Mouse (Mus musculus) forebrain, embryonic 15.5 days (tissue): ENCODE results near the gene Tmc2. TPM values are rescaled to one million over a fixed set of nuclear protein-coding genes. Genes with fewer than 3 reads are reported as not detected.

Source experiments
- ATAC-seq: fragments of 200-750 bp; cut with Nextera tagmentation; replicated peaks from 2 replicates; pipeline ENCODE4 v1.8.0; 2017; ENCODE audit warnings: mild to moderate bottlenecking, moderate TSS enrichment, moderate library complexity
- H3K27ac ChIP-seq: fragments of 300-500 bp; sonication (generic); replicated peaks from 2 replicates; pipeline ENCODE4 v1.5.1; 2015; ENCODE audit warnings: mild to moderate bottlenecking, inconsistent platforms
- H3K27me3 ChIP-seq: fragments of 300-500 bp; sonication (generic); 2 replicates; pipeline ENCODE4 v1.6.1; 2015; ENCODE audit warnings: inconsistent platforms
- H3K36me3 ChIP-seq: fragments of 300-500 bp; sonication (generic); 2 replicates; pipeline ENCODE4 v1.6.1; 2015; ENCODE audit warnings: mild to moderate bottlenecking, inconsistent platforms
- H3K4me1 ChIP-seq: fragments of 300-500 bp; sonication (generic); 2 replicates; pipeline ENCODE4 v1.6.1; 2015; ENCODE audit warnings: inconsistent platforms
- H3K4me2 ChIP-seq: fragments of 300-500 bp; sonication (generic); replicated peaks from 2 replicates; pipeline ENCODE4 v1.6.1; 2015; ENCODE audit warnings: mild to moderate bottlenecking, inconsistent platforms
- H3K4me3 ChIP-seq: fragments of 300-500 bp; sonication (generic); 2 replicates; pipeline ENCODE4 v1.5.1; 2015; ENCODE audit warnings: mild to moderate bottlenecking, inconsistent platforms
- H3K9ac ChIP-seq: fragments of 300-500 bp; sonication (generic); replicated peaks from 2 replicates; pipeline ENCODE4 v1.6.1; 2015; ENCODE audit warnings: mild to moderate bottlenecking, inconsistent platforms
- H3K9me3 ChIP-seq: fragments of 300-500 bp; sonication (generic); 2 replicates; pipeline ENCODE4 v1.6.1; 2016; ENCODE audit warnings: inconsistent platforms
- whole genome bisulfite sequencing: fragments of 180-500 bp; shearing (Covaris S2); methylation state at CpG from one replicate; pipeline ENCODE4 v1.1.7; 2015; ENCODE audit warnings: mixed read lengths; 5-methylcytosine and 5-hydroxymethylcytosine counted together
- polyA plus RNA-seq: library from polyadenylated mRNA; unstranded; fragments of >200 nt; fragmentation: Nextera tagmentation; extraction: Ambion mirVana; gene quantifications from 2 replicates; pipeline ENCODE4 v1.2.1, GENCODE M21; 2015

Tmc2 gene
- polyA plus RNA-seq, 1 experiment from 2014 or later: not detected

- H3K4me1 ChIP-seq: no peaks in the 10 kb centered on the region
- H3K36me3 ChIP-seq: no peaks in the 10 kb centered on the region
- no peak overlapping the region for H3K9ac ChIP-seq
- no peaks in the 10 kb centered on the region for H3K27me3 ChIP-seq
- no peak overlapping the region for H3K4me3 ChIP-seq
- 83% methylated on average over 2 of the region's 2 CpGs for WGBS
- H3K27ac ChIP-seq: no peak overlapping the region
- no peak overlapping the region for H3K4me2 ChIP-seq
- no peak for ATAC-seq
- no peaks in the 10 kb centered on the region for H3K9me3 ChIP-seq
These were observed 67.4 kb downstream of the Tmc2 start for GRCm38 (mm10) chr2:130262398-130262797.

DNA sequence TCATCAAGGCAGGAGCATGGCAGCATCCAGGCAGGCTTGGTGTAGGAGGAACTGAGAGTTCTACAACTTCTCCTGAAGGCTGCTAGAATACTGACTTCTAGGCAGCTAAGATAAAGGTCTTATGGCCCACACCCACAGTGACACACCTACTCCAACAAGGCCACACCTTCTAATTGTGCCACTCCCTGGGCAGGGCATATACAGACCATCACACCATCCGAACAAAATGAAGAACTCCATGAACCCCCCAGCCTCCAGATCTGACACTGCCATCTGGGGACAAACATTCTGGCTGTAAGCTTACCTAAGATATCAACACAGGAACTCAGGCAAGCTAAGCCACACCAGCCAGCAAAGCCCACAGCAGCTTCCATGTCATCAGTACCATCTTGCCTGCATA is 70.5 kb downstream of the Tmc2 start:
- Histone ChIP-seq H3K9me3 (no peaks in the 10 kb centered on the region), H3K4me1 (no peaks in the 10 kb centered on the region), H3K27ac (no peak overlapping the region), H3K9ac (no peak overlapping the region), H3K27me3 (no peaks in the 10 kb centered on the region), H3K36me3 (no peaks in the 10 kb centered on the region), H3K4me3 (no peak overlapping the region), H3K4me2 (no peak overlapping the region)
- ATAC-seq: no peak
- WGBS: 91% methylated on average over 1 of the region's 1 CpGs

DNA sequence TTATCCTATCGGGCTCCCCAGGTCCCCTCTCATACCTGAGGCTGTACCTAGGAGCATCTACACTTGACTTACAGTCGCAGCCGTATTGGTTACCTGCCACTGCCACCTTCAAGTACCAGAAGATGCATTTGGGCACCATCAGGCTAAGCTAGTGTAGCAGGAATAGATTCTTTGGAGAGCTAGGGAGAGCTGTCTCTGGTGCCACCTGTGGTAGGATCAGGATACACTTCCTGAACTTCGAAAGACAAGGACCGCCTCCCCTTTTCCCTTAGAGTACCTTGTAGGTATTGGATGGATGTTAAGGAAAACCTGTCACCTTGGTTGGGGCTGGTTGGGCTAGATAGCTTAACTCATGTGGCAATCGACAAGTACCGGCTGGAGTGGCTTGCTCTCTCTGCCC is 73.1 kb downstream of the Tmc2 start:
- no peaks in the 10 kb centered on the region for H3K36me3 ChIP-seq
- no peak for ATAC-seq
- no peak overlapping the region for H3K27ac ChIP-seq
- H3K9ac ChIP-seq: no peak overlapping the region
- H3K4me3 ChIP-seq: no peak overlapping the region
- H3K27me3 ChIP-seq: no peaks in the 10 kb centered on the region
- peaks cover under 1% of the 10 kb centered on the region; the same call in 1 of the 2 replicates for H3K4me1 ChIP-seq
- 73% methylated on average over 7 of the region's 7 CpGs for WGBS
- no peaks in the 10 kb centered on the region for H3K9me3 ChIP-seq
- H3K4me2 ChIP-seq: no peak overlapping the region

DNA sequence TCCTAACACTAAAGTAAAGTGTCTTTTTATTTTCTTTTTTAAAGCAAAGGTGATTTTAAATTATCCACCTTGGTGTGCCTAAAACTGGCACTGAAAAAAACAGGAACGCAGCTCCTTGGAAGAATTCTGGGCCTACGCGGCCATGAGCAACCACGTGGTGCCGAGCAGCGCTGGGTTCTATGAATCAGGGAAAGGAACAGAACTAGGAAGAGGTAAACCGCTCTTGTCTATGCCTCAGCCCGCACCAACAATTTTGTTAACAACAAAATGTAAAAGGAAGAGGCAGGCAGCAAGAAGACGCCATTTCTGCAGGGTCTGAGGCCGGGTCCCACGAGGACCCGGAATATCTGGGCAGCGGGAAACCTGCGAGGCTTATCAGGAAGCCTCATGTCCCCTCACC is 78.7 kb downstream of the Tmc2 start:
- WGBS: under 1% methylated on average over 14 of the region's 14 CpGs
- Histone ChIP-seq H3K27ac (peak overlapping the region; percentile 88), H3K4me1 (peaks cover 31% of the 10 kb centered on the region), H3K4me2 (peak overlapping the region; percentile 62), H3K9ac (peak overlapping the region; percentile 77), H3K36me3 (peaks cover 34% of the 10 kb centered on the region), H3K9me3 (no peaks in the 10 kb centered on the region), H3K4me3 (peak overlapping the region; percentile 94), H3K27me3 (no peaks in the 10 kb centered on the region)
- no peak for ATAC-seq

DNA sequence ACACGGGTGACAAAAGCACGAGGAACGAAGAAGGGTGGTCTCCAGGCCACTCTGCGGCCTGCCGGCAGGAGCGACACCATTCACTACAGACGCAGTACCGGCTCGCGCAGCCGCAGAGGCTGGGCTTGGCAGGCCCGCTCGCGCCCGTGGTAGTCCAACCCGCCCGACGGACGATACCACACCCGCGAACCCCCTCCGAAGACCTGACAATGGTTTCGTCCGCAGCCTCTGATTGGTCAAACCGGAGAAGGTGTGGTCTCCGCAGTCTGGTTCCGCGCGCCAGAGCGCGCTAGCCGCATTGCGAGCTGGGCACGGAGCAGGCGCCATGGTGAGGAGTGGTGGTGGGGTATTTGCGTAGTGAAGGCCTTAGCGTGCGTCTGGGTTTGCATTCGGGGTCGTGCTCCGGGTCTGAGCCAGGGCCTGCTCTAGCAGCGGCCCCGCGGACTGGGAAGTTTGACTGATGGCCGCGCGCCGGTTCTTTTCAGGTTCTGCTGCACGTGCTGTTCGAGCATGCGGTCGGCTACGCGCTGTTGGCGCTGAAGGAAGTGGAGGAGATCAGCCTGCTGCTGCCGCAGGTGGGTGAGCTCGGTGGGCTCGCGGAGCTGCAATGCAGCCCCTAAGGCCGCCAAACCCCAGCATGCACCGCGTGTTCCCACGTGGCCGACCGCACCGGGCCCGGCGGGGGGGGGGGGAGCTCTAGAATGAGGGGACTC is 79.3 kb downstream of the Tmc2 start, which contains the start of gene Nop56:
TSS of gene Nop56 (plus strand) at position 282 of the 713 bp plus-strand sequence.
- under 1% methylated on average over 68 of the region's 68 CpGs for WGBS
- Histone ChIP-seq H3K4me1 (peaks cover 31% of the 10 kb centered on the region), H3K4me3 (peak within 1 kb of the TSS; percentile 94), H3K27me3 (no peaks in the 10 kb centered on the region), H3K9me3 (no peaks in the 10 kb centered on the region), H3K9ac (peak within 1 kb of the TSS; percentile 94), H3K36me3 (peaks cover 36% of the 10 kb centered on the region), H3K4me2 (peak within 1 kb of the TSS; percentile 62), H3K27ac (peak within 1 kb of the TSS; percentile 96)
- peak; percentile 98 for ATAC-seq

GRCm38 (mm10) chr2:130274862-130275261 is 79.9 kb downstream of the Tmc2 start:
- under 1% methylated on average over 10 of the region's 10 CpGs for WGBS
- Histone ChIP-seq H3K27me3 (no peaks in the 10 kb centered on the region), H3K4me1 (peaks cover 31% of the 10 kb centered on the region), H3K36me3 (peaks cover 42% of the 10 kb centered on the region), H3K4me2 (peak overlapping the region; percentile 62), H3K27ac (peak overlapping the region; percentile 96), H3K9ac (peak overlapping the region; percentile 94), H3K9me3 (no peaks in the 10 kb centered on the region), H3K4me3 (peak overlapping the region; percentile 94)
- no peak for ATAC-seq

DNA sequence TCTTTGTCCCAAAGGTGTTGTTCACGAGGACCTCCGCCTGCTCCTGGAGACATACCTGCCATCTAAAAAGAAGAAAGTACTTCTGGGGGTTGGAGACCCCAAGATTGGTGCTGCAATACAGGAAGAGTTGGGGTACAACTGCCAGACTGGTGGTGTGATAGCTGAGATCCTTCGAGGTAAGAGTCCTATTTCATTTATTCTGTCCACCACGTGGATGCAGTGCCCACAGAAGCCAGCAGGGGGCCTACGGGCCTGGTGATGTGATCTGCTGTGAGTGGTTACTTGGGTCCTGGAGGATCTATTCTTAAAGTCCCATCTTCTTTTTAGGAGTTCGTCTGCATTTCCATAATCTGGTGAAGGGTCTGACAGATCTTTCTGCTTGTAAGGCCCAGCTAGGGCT is 80.7 kb downstream of the Tmc2 start:
- H3K27ac ChIP-seq: no peak overlapping the region
- WGBS: 41% methylated on average over 6 of the region's 6 CpGs
- peaks cover 50% of the 10 kb centered on the region for H3K36me3 ChIP-seq
- no peaks in the 10 kb centered on the region for H3K9me3 ChIP-seq
- no peak for ATAC-seq
- H3K4me2 ChIP-seq: peak overlapping the region; percentile 62
- H3K9ac ChIP-seq: no peak overlapping the region
- peak overlapping the region; percentile 94 for H3K4me3 ChIP-seq
- H3K4me1 ChIP-seq: peaks cover 31% of the 10 kb centered on the region
- no peaks in the 10 kb centered on the region for H3K27me3 ChIP-seq

- H3K9ac ChIP-seq: no peak overlapping the region
- H3K9me3 ChIP-seq: no peaks in the 10 kb centered on the region
- no peak overlapping the region for H3K4me2 ChIP-seq
- peaks cover 35% of the 10 kb centered on the region for H3K4me1 ChIP-seq
- H3K36me3 ChIP-seq: peaks cover 61% of the 10 kb centered on the region
- 39% methylated on average over 8 of the region's 8 CpGs for WGBS
- no peak for ATAC-seq
- no peak overlapping the region for H3K4me3 ChIP-seq
- H3K27ac ChIP-seq: no peak overlapping the region
- no peaks in the 10 kb centered on the region for H3K27me3 ChIP-seq
These were observed 84.7 kb downstream of the Tmc2 start for GRCm38 (mm10) chr2:130279600-130280091.

GRCm38 (mm10) chr2:130280224-130280623 is 85.2 kb downstream of the Tmc2 start:
- Histone ChIP-seq H3K27ac (no peak overlapping the region), H3K9ac (no peak overlapping the region), H3K27me3 (no peaks in the 10 kb centered on the region), H3K9me3 (no peaks in the 10 kb centered on the region), H3K4me1 (peaks cover 37% of the 10 kb centered on the region), H3K36me3 (peaks cover 61% of the 10 kb centered on the region), H3K4me2 (no peak overlapping the region), H3K4me3 (no peak overlapping the region)
- ATAC-seq: no peak
- 60% methylated on average over 7 of the region's 7 CpGs for WGBS

- Histone ChIP-seq H3K27ac (no peak overlapping the region), H3K4me1 (peaks cover 31% of the 10 kb centered on the region), H3K27me3 (no peaks in the 10 kb centered on the region), H3K4me3 (no peak overlapping the region), H3K9ac (no peak overlapping the region), H3K36me3 (peaks cover 56% of the 10 kb centered on the region), H3K4me2 (no peak overlapping the region), H3K9me3 (no peaks in the 10 kb centered on the region)
- no peak for ATAC-seq
- 48% methylated on average over 4 of the region's 4 CpGs for WGBS
These were observed 85.8 kb downstream of the Tmc2 start for GRCm38 (mm10) chr2:130280818-130281217.

- no peaks in the 10 kb centered on the region for H3K27me3 ChIP-seq
- H3K4me1 ChIP-seq: peaks cover 18% of the 10 kb centered on the region
These were observed 89.1 kb downstream of the Tmc2 start, which contains the start of gene Idh3b for GRCm38 (mm10) chr2:130283854-130284654. Gene Idh3b (minus strand): TSS chr2:130284547.

DNA sequence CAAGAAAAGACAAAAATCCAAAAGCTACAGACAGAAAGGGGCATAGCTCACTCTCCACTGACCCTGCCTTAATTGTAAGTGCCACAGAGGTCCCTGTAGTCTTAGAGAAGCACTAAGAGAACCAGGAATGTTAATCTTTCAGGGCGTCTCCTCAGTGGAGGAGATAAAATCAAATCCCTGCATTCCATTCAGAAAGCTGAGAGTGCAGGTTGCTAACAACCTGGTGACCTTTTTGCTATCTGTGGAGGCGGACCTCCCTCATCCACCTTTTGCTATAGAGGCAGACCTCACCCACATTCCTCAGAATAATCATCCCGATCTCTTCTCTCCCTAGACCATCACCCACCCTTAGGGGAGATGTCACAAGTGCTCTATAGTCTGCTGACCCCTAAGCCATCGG is 94.1 kb downstream of the Tmc2 start:
- no peak for ATAC-seq
- no peak overlapping the region for H3K4me2 ChIP-seq
- H3K27ac ChIP-seq: no peak overlapping the region
- H3K9me3 ChIP-seq: no peaks in the 10 kb centered on the region
- H3K4me3 ChIP-seq: no peak overlapping the region
- no peaks in the 10 kb centered on the region for H3K27me3 ChIP-seq
- H3K36me3 ChIP-seq: no peaks in the 10 kb centered on the region
- H3K4me1 ChIP-seq: peaks cover 17% of the 10 kb centered on the region
- no peak overlapping the region for H3K9ac ChIP-seq
- 63% methylated on average over 4 of the region's 4 CpGs for WGBS

More at GRCm38 (mm10) chr2:130283854-130284654, 89.1 kb downstream of the Tmc2 start, which contains the start of gene Idh3b:
- peak within 1 kb of the TSS; percentile 51 for H3K27ac ChIP-seq
- under 1% methylated on average over 51 of the region's 51 CpGs for WGBS
- ATAC-seq: peak; percentile 91
- peaks cover 27% of the 10 kb centered on the region for H3K36me3 ChIP-seq
- H3K9ac ChIP-seq: peak within 1 kb of the TSS; percentile 79
- H3K4me2 ChIP-seq: peak within 1 kb of the TSS; percentile 91
- H3K4me3 ChIP-seq: peak within 1 kb of the TSS; percentile 91
- H3K9me3 ChIP-seq: no peaks in the 10 kb centered on the region
